Mouse (Mus musculus) limb, embryonic 14.5 days (tissue): ENCODE results near the gene Tchh. TPM values are rescaled to one million over a fixed set of nuclear protein-coding genes. Genes with fewer than 3 reads are reported as not detected.

ENCODE experiments used
- ATAC-seq: fragments of 200-750 bp; cut with Nextera tagmentation; 2 replicates; pipeline ENCODE4 v1.8.0; 2017; ENCODE audit warnings: low read depth, moderate number of reproducible peaks, moderate TSS enrichment; ENCODE audit not compliant: low FRiP score
- DNase-seq: peaks from one replicate; pipeline ENCODE4 v3.0.0-alpha.2; 2015; ENCODE audit warnings: low spot score
- H3K27ac ChIP-seq: fragments of 300-500 bp; sonication (generic); replicated peaks from 2 replicates; pipeline ENCODE4 v1.5.1; 2014; ENCODE audit warnings: low read depth, mild to moderate bottlenecking, low read length, moderate library complexity, mixed read lengths
- H3K27me3 ChIP-seq: fragments of 300-500 bp; sonication (generic); 2 replicates; pipeline ENCODE4 v1.6.1; 2014; ENCODE audit warnings: low read length, mixed read lengths; ENCODE audit not compliant: control insufficient read depth, insufficient read depth
- H3K36me3 ChIP-seq: fragments of 300-500 bp; sonication (generic); 2 replicates; pipeline ENCODE4 v1.6.1; 2014; ENCODE audit warnings: mild to moderate bottlenecking, low read length, moderate library complexity, mixed read lengths; ENCODE audit not compliant: control insufficient read depth, insufficient read depth
- H3K4me1 ChIP-seq: fragments of 300-500 bp; sonication (generic); 2 replicates; pipeline ENCODE4 v1.6.1; 2014; ENCODE audit warnings: antibody characterized with exemption, low read length, mixed read lengths; ENCODE audit not compliant: control insufficient read depth, insufficient read depth
- H3K4me2 ChIP-seq: fragments of 300-500 bp; sonication (generic); replicated peaks from 2 replicates; pipeline ENCODE4 v1.6.1; 2014; ENCODE audit warnings: low read depth, mild to moderate bottlenecking, low read length, moderate library complexity; ENCODE audit not compliant: severe bottlenecking
- H3K4me3 ChIP-seq: fragments of 300-500 bp; sonication (generic); replicated peaks from 2 replicates; pipeline ENCODE4 v1.5.1; 2014; ENCODE audit warnings: low read length
- H3K9ac ChIP-seq: fragments of 300-500 bp; sonication (generic); 2 replicates; pipeline ENCODE4 v1.6.1; 2014; ENCODE audit warnings: mild to moderate bottlenecking, low read depth, low read length, moderate library complexity; ENCODE audit not compliant: severe bottlenecking
- H3K9me3 ChIP-seq: fragments of 300-500 bp; sonication (generic); 2 replicates; pipeline ENCODE4 v1.6.1; 2016; ENCODE audit warnings: low read length; ENCODE audit not compliant: control insufficient read depth
- POLR2A ChIP-seq: fragments of 200-500 bp; IDR thresholded peaks from 2 replicates; pipeline ENCODE4 v1.8.0; 2012; ENCODE audit warnings: inconsistent platforms, mild to moderate bottlenecking, moderate library complexity, borderline replicate concordance; ENCODE audit not compliant: insufficient read depth, insufficient read length; ENCODE audit errors: extremely low read depth
- WGBS: fragments of 180-500 bp; shearing (Covaris S2); extraction: QIAGEN DNeasy Blood & Tissue Kit; methylation state at CpG from one replicate; pipeline ENCODE4 v1.1.7; 2014; 5-methylcytosine and 5-hydroxymethylcytosine counted together
- polyA plus RNA-seq, 2 experiments: library from polyadenylated mRNA; depleted of rRNA in 1 of 2; stranded (reverse) in 1 of 2; unstranded in 1 of 2; fragments of >200 nt; fragmentation: Nextera tagmentation in 1 of 2; extraction: Ambion mirVana in 1 of 2; gene quantifications; 2 replicates each; pipeline versions ENCODE4 v1.2.1 to v1.2.3; 2012 to 2014

Tchh gene
- polyA plus RNA-seq (2012; rRNA removed) (0.54 and 1.3 TPM in 2 replicates), polyA plus RNA-seq (2014; fragmentation: Nextera tagmentation; extraction: Ambion mirVana) (2.5 and 2.6 TPM in 2 replicates)

GRCm38 (mm10) chr3:93442030-93442429 is at the start of gene Tchh:
Gene Tchh (plus strand): TSS chr3:93442330.
- Histone ChIP-seq H3K9me3 (no peaks in the 10 kb centered on the region), H3K4me3 (peak within 1 kb of the TSS; percentile 57; the same call in 1 of the 2 replicates), H3K27ac (no peak within 1 kb of the TSS), H3K4me2 (peak within 1 kb of the TSS; percentile 92), H3K9ac (no peak within 1 kb of the TSS), H3K4me1 (0 out of 2 replicates have a peak, but pooled peaks cover 4% of the 10 kb centered on the region), H3K27me3 (peaks cover 40% of the 10 kb centered on the region), H3K36me3 (no peaks in the 10 kb centered on the region)
- 91% methylated on average over 1 of the region's 1 CpGs for WGBS
- no peak for TF ChIP-seq POLR2A
- ATAC-seq (no peak), DNase-seq (no peak)

- Histone ChIP-seq H3K9me3 (no peaks in the 10 kb centered on the region), H3K4me2 (no peak within 1 kb of the TSS), H3K4me3 (no peak within 1 kb of the TSS), H3K36me3 (no peaks in the 10 kb centered on the region), H3K4me1 (no peaks in the 10 kb centered on the region), H3K27ac (no peak within 1 kb of the TSS), H3K27me3 (no peaks in the 10 kb centered on the region), H3K9ac (no peak within 1 kb of the TSS)
- no peak for ATAC-seq
- TF ChIP-seq POLR2A, result no peak
- WGBS, result 69% methylated on average over 2 of the region's 2 CpGs
- DNase-seq, result no peak
Measured at GRCm38 (mm10) chr3:93393366-93393765, 48.8 kb upstream of the Tchh start, which contains the start of gene Rptn. Gene Rptn (plus strand): TSS chr3:93393699.

- H3K9me3 ChIP-seq, result no peaks in the 10 kb centered on the region
- no peak overlapping the region for H3K9ac ChIP-seq
- no peak for ATAC-seq
- H3K27me3 ChIP-seq, result no peaks in the 10 kb centered on the region
- no peak overlapping the region for H3K4me3 ChIP-seq
- DNase-seq, result peak; percentile 41
- H3K4me2 ChIP-seq, result no peak overlapping the region
- no peak for TF ChIP-seq POLR2A
- no peaks in the 10 kb centered on the region for H3K4me1 ChIP-seq
- WGBS, result 87% methylated on average over 3 of the region's 3 CpGs
- H3K27ac ChIP-seq, result no peak overlapping the region
- no peaks in the 10 kb centered on the region for H3K36me3 ChIP-seq
Measured at GRCm38 (mm10) chr3:93403936-93404335, 38.2 kb upstream of the Tchh start.

GRCm38 (mm10) chr3:93406992-93407391 is 35.1 kb upstream of the Tchh start:
- H3K9ac ChIP-seq, result no peak overlapping the region
- H3K27ac ChIP-seq, result no peak overlapping the region
- H3K36me3 ChIP-seq, result no peaks in the 10 kb centered on the region
- H3K4me2 ChIP-seq, result no peak overlapping the region
- ATAC-seq (no peak), DNase-seq (peak; percentile 3)
- H3K9me3 ChIP-seq, result no peaks in the 10 kb centered on the region
- no peaks in the 10 kb centered on the region for H3K4me1 ChIP-seq
- no peak for TF ChIP-seq POLR2A
- H3K27me3 ChIP-seq, result no peaks in the 10 kb centered on the region
- WGBS, result 28% methylated on average over 5 of the region's 5 CpGs
- no peak overlapping the region for H3K4me3 ChIP-seq

- TF ChIP-seq POLR2A, result no peak
- WGBS, result 23% methylated on average over 2 of the region's 2 CpGs
- ATAC-seq, result no peak
Measured at GRCm38 (mm10) chr3:93411905-93412304, 30.2 kb upstream of the Tchh start.

GRCm38 (mm10) chr3:93431673-93432072 is 10.5 kb upstream of the Tchh start:
- no peaks in the 10 kb centered on the region for H3K27me3 ChIP-seq
- H3K9me3 ChIP-seq, result no peaks in the 10 kb centered on the region
- H3K27ac ChIP-seq, result no peak overlapping the region
- H3K4me3 ChIP-seq, result no peak overlapping the region
- no peak overlapping the region for H3K4me2 ChIP-seq
- H3K36me3 ChIP-seq, result no peaks in the 10 kb centered on the region
- no peak overlapping the region for H3K9ac ChIP-seq
- 62% methylated on average over 3 of the region's 3 CpGs for WGBS
- no peak for TF ChIP-seq POLR2A
- H3K4me1 ChIP-seq, result no peaks in the 10 kb centered on the region
- ATAC-seq, result no peak
- DNase-seq, result no peak

More at GRCm38 (mm10) chr3:93411905-93412304, 30.2 kb upstream of the Tchh start:
- H3K36me3 ChIP-seq, result no peaks in the 10 kb centered on the region
- H3K9me3 ChIP-seq, result no peaks in the 10 kb centered on the region
- no peak overlapping the region for H3K27ac ChIP-seq
- H3K4me1 ChIP-seq, result no peaks in the 10 kb centered on the region
- no peak for DNase-seq
- no peak overlapping the region for H3K4me2 ChIP-seq
- H3K4me3 ChIP-seq, result no peak overlapping the region
- no peak overlapping the region for H3K9ac ChIP-seq
- H3K27me3 ChIP-seq, result no peaks in the 10 kb centered on the region
